Mouse (Mus musculus): ENCODE results near the gene Mcur1.

The Mcur1 gene

DNA sequence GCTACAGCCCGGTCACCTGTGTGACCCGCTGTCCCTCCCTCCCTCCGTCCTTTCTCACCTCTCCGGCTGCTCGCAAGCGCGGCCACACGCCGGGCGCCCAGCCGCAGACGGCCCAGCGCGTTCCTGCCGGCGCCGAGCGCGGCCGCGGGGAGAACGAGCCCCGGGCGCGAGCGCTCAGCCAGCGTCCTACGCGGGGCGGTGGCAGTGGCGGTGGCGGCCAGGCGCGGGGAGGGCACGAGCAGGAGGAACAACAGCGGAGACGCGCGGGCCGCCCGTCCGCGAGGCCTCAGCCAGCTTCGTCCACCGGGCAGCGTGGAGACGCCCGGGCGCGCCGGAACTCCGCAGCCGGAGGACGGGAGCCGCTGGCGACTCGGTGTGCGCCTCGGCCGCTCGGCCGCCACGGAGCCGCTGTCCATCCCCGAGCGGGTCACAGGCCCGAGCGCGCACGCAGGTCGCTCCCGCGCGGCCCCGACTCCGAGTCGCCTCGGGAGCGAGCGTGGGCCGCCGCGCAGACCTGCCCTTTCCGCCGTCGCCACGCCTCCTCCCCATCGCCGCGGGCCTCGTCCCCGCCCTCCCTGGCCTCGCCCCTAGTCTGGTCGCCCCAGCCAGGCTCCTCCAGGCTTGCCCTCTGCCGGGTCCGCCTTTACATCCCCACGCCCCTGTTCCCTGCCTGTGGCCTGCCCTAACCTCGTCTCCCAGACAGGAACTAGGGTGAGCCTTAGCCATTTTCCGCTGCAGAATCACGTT lies at the start of gene Mcur1:
Mcur1 (minus strand) TSS at position 481 of the 747 bp plus-strand sequence.
- peak; percentile 95 to 97 for DNase-seq

- DNase-seq, result no peak
These were observed 48.9 kb upstream of the Mcur1 start for GRCm38 (mm10) chr13:43608854-43609253.

DNA sequence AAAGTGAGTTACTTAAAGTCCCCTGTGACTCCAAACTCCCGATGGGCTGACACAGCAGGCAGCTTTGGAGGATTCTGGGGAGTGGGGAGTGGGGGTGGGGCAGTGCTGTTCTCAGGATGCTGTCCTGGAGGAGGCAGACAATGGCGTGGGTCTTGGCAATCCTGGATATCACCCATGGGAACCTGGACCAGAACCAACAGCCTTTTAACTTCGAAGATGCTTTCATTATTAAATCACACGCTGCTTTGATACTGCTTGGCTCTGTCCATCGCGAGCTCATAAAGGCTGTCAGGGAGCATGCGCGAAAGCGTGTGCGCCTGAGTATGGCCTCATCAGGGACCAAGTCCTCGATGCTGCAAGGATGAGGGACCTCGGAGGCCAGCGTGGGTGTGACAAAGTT lies 43.1 kb upstream of the Mcur1 start:
- peak; percentile 71 to 72 for DNase-seq

DNA sequence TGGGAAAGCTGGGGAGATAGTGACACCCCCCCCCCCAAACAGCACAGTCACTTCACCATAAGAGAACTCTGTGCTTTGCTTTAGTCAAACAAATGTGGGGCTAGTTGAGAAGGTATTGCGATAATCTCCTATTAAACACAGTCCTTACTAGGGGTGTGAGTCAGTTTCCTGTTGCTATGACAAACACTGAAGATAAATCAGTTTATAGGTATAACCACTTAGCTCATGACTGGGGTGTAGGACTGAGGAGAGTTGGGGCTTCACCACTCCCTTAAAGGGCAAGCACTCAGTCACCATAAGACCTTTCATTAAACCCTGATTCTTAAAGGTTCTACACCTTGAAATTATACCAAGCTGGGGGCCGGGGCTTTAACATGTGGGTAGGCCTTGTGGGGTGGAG lies 42.4 kb upstream of the Mcur1 start:
- DNase-seq, result no peak

- no peak for DNase-seq
These were observed 41.0 kb upstream of the Mcur1 start for GRCm38 (mm10) chr13:43600967-43601366.

- DNase-seq, result peak; percentile 82 to 87
These were observed 35.9 kb upstream of the Mcur1 start for GRCm38 (mm10) chr13:43595896-43596295.

- DNase-seq, result no peak
These were observed 32.7 kb upstream of the Mcur1 start for GRCm38 (mm10) chr13:43592681-43593068.

GRCm38 (mm10) chr13:43591828-43592680 lies 32.1 kb upstream of the Mcur1 start:
- peak; percentile 72 to 76 for DNase-seq

DNA sequence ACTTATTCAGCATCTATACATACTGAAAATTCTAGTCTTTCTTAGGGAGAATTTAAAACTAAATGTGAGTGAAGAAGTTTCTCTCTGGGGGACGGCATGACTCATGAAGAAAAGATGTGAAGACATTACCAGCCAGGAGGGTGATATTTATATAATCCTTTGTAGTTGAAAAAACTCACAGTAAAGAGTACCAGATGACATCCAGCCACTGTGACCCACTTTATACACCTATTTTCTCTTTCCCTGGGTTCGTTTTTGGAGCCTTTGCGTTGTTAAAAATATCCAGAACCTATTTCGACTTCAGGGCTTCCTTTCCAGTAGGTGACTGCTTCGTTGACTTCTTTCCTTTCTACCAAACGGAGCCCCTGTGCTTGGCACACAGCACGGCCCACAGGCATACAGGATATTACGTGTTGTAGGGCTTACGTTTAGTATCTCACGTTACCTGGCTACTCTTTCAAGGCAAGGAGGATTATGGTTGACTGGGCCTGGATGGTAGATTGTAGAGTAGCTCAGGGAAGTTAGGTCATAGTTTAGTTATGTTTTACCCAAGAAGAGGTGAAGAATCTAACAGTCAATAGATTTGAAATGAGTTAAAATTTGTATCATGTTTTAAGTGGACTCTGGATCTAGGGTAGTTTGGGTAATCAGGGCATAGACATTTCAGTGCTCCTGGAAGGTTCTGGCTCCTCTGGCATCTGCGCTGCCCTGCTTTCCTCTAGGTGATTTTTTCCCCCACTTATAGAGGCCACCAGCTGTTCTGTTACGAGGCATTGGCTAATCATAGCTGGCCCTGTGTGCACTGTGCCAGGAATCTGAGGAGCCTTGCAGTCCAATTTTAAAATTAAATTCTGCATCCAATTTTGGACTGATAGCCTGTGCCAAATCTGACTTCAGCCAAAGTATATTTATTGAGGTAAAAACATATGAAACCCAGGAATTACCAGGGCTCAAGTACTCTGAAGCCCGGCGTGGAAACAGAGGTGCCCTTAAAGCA lies 28.2 kb upstream of the Mcur1 start:
- peak; percentile 53 to 72 for DNase-seq

DNA sequence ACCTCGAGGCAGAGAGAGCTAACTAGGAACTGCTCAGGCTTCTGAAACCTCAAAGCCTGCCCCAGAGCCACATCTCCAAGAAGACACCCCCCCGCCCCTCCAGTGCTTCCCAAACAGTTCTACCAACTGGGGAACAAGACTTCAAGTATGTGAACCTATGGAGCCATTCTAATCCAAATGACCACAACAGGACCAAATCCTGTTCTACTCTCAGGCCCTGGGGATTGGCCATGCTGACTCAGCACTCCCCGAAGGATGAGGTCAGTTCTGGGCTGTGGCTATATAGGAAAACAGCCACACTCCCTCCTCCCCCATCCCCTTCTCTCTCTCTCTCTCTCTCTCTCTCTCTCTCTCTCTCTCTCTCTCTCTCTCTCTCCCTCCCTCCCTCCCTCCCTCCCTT lies 27.0 kb upstream of the Mcur1 start:
- no peak for DNase-seq

- no peak for DNase-seq
These were observed 25.3 kb upstream of the Mcur1 start for GRCm38 (mm10) chr13:43585335-43585734.

- DNase-seq, result no peak
These were observed 23.5 kb upstream of the Mcur1 start for GRCm38 (mm10) chr13:43583504-43583903.

GRCm38 (mm10) chr13:43582961-43583360 lies 23.0 kb upstream of the Mcur1 start:
- no peak for DNase-seq

DNA sequence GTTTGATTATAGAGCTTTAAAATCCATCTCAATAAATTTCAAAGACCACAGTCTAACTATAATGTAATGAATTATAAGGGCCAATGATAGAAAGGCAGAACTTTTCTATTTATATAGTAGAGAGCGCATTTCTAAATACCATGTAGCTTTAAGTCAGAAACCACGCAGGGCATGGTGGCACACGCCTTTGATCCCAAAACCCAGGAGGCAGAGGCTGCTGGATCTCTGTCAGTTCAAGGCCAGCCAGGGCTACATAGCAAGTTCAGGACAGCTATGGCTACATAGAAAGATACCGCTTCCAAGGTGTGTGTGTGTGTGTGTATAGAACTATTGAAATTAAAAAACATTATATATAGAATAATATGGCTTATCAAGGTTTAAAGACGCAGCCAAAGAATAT lies 20.7 kb upstream of the Mcur1 start:
- no peak for DNase-seq

DNA sequence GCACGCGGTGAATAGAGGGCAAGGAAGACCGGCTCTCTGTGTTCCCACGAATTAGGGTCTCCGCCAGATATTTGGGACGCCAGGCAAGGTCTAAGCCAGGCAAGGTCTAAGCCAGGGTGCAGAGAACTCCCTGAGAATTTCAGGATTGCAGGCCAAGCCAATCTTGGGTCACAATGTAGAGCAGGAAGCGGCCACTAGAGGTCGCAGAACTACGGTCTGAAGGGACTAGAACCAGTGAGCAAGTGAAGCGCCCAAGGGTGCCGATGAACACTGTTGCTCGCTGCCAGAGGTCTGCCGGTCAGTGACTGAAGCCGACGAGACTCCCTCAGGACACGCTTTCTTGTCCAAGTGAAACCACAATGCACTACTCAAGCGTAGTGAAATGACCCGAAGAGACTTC lies 19.7 kb upstream of the Mcur1 start:
- peak; percentile 79 to 82 for DNase-seq

GRCm38 (mm10) chr13:43577766-43578165 lies 17.8 kb upstream of the Mcur1 start:
- no peak for DNase-seq

GRCm38 (mm10) chr13:43577254-43577653 lies 17.3 kb upstream of the Mcur1 start:
- peak; percentile 34 to 54 for DNase-seq

DNA sequence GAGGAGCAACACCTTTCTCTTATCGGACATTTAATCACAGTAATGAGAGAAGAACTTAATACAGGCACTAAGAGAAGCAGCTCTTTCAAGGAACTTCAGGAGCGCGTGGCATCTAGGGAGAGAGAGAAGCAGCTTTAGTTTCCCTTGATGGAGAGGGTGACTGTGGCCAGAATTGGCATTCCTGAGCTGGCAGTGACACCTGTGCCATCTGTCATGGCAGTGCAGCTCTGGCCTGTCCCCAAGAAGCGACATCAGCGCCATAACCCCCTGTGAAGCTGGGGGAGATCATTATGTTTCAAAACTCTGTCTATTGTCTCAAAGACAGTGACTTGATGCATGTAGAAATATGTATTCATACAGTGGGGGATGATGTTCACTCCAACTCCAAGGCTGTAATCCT lies 15.4 kb upstream of the Mcur1 start:
- peak; percentile 84 to 86 for DNase-seq

GRCm38 (mm10) chr13:43573979-43574378 lies 14.0 kb upstream of the Mcur1 start:
- DNase-seq, result no peak

DNA sequence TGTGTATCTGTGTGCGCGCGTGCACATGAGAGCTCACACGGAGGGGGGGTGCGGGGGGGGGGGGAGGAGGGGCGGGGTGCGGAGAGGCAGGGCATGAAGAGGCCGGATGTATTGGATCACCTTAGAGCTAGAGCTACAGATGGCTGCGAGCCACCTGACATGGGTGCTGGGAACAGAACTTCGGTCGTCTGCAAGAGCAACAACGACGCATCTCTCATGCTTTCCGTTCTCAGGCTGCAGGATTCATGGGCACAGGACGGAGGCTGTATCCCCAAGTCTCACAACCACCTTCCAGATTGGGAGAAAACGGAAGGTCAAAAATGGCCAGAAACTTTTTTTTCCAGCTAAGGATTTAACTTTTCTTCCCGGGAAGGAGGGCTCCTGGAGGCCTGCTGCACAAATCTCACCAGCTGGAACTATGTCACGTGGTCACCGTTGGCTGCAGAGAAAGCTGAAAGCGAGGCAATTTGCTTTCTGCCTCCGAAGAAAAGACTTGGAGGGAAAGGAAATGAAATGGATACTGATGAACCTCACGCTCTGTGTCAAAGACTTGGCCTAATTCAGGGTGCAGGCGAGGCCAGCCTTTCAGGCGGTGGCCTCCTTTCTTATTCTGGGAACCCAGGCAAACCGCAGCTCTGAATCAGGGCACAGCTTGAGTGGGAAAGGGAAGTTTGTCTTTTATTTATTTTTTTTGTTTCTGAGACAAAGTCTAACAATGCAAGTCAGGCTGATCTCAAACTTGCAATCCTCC lies 7.3 kb upstream of the Mcur1 start:
- peak in 1 of 2 experiments; percentile 37 for DNase-seq

DNA sequence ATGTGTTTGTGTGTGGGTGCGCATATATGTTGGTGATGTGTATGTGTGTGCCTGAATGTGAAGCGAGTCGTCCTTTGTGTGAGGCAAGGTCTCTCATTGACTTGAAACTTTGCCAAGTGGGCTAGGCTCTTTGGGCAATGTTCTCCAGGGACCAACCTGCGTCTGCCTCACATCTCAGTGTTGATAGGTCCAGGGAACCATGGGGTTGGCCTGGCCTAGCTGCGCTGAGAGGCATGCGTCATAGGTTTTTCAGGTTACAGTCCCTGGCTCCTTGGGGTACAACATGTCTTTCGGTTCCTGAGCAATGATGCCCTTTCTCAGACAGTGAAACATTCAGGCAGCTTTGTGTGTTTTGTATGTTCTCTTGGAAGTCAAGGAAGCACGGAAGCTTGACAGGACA lies 6.2 kb upstream of the Mcur1 start:
- DNase-seq, result no peak

GRCm38 (mm10) chr13:43565346-43565745 lies 5.4 kb upstream of the Mcur1 start:
- peak; percentile 78 to 87 for DNase-seq
